Mouse (Mus musculus) megakaryocyte, adult 5-6 weeks (primary cell): Measurements from ENCODE around the gene Thbd. TPM values are rescaled to one million over a fixed set of nuclear protein-coding genes. Genes with fewer than 3 reads are reported as not detected.
A peak's percentile ranks its signal among the peaks of the same experiment; 100 is the strongest.

Experiments used
- ATAC-seq: 2 replicates; pipeline ENCODE4 v1.8.0; 2016; ENCODE audit warnings: mild to moderate bottlenecking, inconsistent platforms; ENCODE audit not compliant: poor library complexity, severe bottlenecking
- total RNA-seq, 2 experiments: library from RNA; stranded (forward) in 1 of 2; stranded (reverse) in 1 of 2; fragments of 153-499, 151-499 nt in 1 of 2; fragments of 221-1000, 200-1000 nt in 1 of 2; gene quantifications; 2 replicates each; pipeline versions ENCODE4 v1.2.3 to v1.2.4; 2015 to 2017

Gene Thbd
- total RNA-seq, 2 experiments from 2014 or later: 31.1 to 33.5 TPM

- ATAC-seq: 0 out of 2 replicates have a peak, but pooled peaks have one; percentile 25
Observed at GRCm38 (mm10) chr2:148425709-148426382, 17.9 kb upstream of the Thbd start.

DNA sequence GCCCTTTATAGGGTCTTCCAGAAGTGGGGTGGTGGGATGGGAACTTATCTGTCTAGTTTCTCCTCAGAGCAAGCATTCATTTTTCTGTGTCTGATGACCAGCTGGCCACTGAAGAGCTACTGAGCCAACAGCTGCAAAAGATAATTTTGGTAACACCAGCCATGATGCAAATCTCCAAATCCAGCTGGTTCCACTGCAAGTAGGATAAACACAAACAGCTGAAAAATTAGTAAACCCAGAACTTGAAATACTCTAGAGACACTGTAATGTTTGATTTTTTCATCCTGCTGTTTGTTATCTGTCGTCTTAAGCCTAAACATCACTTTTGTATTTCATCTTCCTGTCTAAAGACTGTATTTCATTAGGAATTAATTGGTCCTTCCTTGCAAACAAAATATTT is 13.7 kb upstream of the Thbd start:
- no peak for ATAC-seq

GRCm38 (mm10) chr2:148421112-148421511 is 13.1 kb upstream of the Thbd start:
- no peak for ATAC-seq

DNA sequence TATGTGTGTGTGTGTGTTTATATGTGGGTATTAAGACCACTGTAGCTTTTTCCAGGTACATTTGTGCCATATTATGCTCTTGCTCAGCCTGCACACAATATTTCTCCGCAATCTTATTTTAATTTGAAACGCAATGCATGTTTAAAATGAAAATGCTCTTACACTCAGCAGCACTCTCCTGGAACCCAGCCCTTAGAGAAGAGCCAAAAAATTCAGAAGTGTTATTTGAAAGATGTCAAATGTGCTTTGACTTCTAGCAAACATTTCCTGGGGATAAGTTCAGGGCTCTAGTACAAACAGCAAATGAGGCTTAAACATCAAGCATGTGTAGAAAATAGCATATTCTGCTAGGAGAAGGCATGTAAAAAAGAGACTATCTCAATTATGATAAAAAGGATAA is 11.8 kb upstream of the Thbd start:
- ATAC-seq: no peak

DNA sequence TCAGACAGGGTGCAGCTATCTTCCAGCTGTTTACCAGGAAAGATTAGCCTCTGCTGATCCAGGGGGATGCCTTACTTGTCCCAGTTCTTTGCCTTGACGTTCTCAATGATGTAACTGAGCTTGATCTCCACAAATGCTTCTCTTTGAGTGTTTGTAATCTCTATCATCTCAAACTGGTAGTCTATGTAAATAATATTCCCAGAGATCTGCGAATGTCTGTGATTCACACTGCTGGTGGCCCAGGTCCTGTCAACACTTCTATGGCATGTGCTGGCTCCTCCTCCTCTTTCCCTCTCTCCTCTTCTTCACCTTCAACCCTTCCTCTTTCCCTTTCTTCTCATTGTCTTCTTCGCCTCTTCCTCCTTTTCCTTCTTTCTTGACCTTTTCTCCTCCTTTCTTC is 11.2 kb upstream of the Thbd start:
- no peak for ATAC-seq

DNA sequence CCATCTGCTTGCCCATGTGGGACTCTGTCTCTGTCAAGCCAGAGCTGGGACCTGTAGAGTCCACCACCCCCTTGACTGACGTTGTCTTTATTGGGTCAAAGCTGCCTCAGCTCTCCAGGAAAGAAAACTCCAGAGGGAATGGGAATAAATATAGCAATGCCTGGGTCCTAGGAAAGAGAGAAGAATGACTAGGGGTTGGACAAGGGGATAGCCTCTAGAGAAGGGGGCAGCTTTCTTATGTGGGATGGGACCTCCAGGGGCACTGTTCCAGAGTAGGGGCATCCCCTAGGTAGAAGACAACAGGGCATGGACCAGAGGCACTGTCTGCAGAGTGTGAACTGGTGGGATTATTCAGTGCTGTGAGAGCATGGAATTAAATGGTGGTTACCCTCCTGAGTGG is 1.8 kb upstream of the Thbd start:
- no peak for ATAC-seq

DNA sequence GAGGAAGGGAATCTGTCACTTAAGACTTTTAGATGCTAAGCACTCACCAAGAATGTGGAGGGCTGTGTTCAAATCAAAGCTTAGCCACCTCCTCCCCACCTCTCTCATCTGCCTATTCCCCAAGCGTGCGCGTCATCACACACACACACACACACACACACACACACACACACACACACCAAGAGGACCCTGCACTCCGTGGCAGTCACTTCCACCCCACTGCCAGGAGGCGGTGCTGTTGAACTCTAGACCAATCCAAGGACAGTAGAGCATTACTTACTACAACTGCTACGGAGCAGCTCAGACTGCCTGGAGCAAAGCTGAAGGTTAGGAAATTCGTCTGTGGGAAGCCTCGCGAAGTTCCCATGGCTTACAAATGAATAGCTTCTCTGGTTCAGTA is 1.2 kb upstream of the Thbd start:
- ATAC-seq: peak; percentile 59

DNA sequence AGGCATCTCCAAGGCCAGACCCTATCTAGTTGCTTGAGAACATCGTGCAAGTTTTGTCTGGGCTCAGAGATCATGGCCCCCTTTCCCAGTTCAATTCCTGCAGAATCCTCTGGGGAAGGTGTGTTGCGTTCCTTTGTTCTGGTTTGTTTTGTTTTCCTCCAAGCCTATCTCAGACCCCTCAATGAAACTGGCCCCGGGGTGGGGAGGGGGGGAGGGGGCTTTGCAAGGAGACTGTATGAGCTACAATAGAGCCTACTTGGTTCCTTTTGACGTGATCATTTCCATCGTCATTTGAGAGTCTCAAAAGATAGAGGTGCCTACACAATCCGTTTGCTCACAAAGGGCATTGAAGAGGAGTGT is 753 bp upstream of the Thbd start:
- ATAC-seq: no peak

GRCm38 (mm10) chr2:148406971-148407869 is 768 bp downstream of the Thbd start:
- ATAC-seq: peak; percentile 43

DNA sequence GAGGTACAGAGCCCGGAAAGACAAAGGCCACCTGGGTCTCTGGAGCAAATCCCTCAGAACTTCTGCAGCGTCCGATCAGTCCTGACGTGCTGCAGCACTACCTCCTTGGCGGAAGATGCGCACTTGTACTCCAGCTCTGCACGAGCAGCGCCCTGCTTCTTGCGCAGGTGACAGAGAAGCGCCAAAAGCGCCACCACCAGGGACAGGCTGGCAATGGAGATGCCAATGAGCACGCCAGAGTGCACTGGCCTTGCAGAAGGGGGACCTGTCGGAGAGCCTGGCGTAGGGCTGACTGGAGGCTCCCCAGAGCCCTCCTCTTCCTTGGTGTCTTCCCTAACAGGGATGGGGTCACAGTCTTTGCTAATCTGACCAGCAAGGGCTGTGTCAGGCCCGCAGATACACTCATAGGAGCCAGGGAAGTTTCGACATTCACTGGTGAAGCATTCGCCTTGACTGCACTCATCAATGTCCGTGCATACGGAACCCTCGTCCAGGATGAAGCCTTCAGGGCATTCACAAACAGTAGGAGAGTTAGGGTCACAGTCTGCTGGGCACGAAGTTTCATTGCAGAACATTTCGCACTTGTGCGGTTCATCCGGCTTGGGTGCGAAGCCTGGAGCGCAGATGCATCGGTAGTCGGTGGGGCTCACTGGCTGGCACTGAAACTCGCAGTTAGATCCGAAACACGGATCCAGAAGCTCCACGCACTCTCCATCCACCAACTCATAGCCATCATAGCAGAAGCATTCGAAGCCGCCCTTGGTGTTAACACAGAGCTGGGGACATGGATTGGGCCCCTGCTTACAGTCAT is 1.6 kb downstream of the Thbd start:
- ATAC-seq: peak; percentile 39

DNA sequence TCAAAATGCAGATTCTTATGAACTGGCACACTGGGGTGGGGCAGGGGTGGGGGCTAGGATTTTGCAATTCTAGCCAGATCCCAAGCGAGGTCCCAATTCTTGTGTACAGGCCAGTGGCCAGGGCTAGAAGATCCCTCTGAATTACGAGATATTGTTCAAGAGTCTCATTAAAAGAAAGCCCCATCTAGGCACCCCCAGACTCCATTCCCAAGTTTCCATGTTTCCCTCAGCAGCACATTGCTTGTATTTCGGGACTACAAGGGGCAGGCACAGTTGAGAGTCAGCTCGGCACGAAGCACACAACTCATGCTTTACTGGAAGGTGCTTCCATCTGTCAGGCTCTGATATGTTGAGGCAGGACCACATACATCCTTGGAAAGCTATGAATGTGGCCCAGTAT is 3.1 kb downstream of the Thbd start:
- no peak for ATAC-seq

DNA sequence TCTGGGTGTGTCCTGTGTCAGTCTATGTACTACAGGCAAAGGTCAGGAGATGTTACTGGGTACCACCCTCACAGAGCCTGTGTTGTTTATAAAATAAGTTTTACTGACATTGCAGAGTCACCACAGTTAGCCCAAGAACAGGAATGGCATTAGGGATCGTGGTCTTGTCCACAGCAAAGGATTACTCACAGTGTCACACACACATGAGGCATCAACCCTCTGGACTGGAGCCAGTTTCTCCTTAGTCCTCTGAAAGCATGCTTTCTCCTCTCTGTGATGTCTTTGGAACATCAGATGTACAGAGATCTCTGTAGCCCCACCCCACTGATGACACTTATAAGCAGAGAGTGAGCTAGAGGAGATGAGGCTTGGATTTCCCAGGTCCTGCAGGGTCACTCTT is 5.8 kb downstream of the Thbd start:
- no peak for ATAC-seq

- no peak for ATAC-seq
Observed at GRCm38 (mm10) chr2:148398901-148399685, 8.9 kb downstream of the Thbd start.

- peak; percentile 0; the same call in 1 of the 2 replicates for ATAC-seq
Observed at GRCm38 (mm10) chr2:148397784-148398100, 10.2 kb downstream of the Thbd start.

DNA sequence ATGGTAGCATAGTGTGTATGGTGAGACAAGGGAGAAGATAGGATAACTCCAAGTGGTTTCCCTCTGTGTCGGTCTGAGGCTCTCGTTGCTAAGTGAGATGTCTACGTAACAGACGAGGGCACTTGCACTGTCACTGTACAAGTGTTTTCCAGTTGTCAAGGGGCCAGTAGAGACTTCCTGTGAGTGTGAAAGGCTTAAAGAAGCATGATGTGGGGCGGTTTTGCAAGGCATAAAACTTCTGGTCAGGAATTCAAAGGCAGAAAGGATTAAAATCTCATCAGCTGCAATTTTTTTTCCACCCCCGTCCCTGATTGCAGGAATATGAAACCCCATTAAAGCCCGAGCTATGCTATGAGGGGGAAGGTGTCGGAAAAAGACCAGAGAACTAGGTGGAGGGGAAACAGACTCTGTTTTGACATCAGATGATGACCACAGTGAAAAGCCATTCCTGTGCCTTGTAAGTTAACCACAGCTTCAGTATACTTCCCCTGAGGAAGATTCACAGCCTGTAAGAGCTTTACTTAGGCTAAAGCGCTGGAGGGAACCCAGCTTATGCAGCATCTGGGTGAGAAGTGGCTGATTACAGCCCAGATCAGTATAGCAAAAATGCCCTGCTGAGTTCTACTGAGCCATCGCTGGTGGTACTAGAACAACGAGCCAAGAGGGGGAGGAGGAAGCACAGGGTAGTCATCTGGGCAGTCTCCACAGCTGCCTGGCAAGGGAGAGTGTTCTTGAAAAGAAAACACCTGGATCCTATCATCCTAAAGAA is 10.8 kb downstream of the Thbd start:
- peak; percentile 59 for ATAC-seq

GRCm38 (mm10) chr2:148396209-148396608 is 11.8 kb downstream of the Thbd start:
- no peak for ATAC-seq

GRCm38 (mm10) chr2:148395131-148396051 is 12.6 kb downstream of the Thbd start, which contains the start of gene Sstr4:
Sstr4 (plus strand) TSS chr2:148395344.
- peak; percentile 58 for ATAC-seq

GRCm38 (mm10) chr2:148393846-148394245 is 14.1 kb downstream of the Thbd start:
- no peak for ATAC-seq

DNA sequence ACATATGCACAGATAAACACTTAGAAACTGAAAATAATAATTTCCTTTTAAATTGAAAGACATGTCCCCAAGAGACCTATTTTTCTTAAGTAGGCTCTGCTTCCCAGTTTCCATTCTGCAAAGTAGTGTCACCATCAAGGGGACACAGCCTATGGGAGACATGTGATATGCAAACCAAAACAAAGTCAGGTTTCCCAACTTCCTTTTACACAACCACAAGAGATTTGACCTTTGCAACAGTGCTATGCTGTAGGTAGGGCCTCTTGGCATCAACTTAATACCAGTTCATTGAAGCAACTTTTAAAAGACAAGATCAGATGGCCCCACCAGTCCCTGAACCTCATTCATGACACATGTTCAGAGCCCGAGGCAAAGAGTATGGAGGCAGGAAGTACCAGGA is 14.8 kb downstream of the Thbd start:
- ATAC-seq: peak; percentile 55
